Mouse (Mus musculus) limb, embryonic 10.5 days (tissue): Measurements from ENCODE around the gene Olfr373. TPM values are rescaled to one million over a fixed set of nuclear protein-coding genes. Genes with fewer than 3 reads are reported as not detected.
"Not testable (repeated sequence)": the region's sequence is repeated elsewhere in the genome, so short reads cannot be mapped to it uniquely, and the experiment has no call there.

ENCODE experiments used
- DNase-seq: peaks from one replicate; pipeline ENCODE4 v3.0.0-alpha.2; 2017; ENCODE audit warnings: low spot score
- H3K27ac ChIP-seq: fragments of 300-500 bp; sonication (generic); 2 replicates; pipeline ENCODE4 v1.5.1; 2016; ENCODE audit warnings: mild to moderate bottlenecking
- H3K27me3 ChIP-seq: fragments of 300-500 bp; sonication (generic); 2 replicates; pipeline ENCODE4 v1.6.1; 2016; ENCODE audit warnings: low read depth, mild to moderate bottlenecking; ENCODE audit not compliant: poor library complexity, severe bottlenecking
- H3K36me3 ChIP-seq: fragments of 300-500 bp; sonication (generic); 2 replicates; pipeline ENCODE4 v1.6.1; 2016; ENCODE audit warnings: mild to moderate bottlenecking, moderate library complexity
- H3K4me1 ChIP-seq: fragments of 300-500 bp; sonication (generic); 2 replicates; pipeline ENCODE4 v1.6.1; 2016
- H3K4me3 ChIP-seq: fragments of 300-500 bp; sonication (generic); 2 replicates; pipeline ENCODE4 v1.5.1; 2016; ENCODE audit warnings: mild to moderate bottlenecking, moderate library complexity
- H3K9me3 ChIP-seq: fragments of 300-500 bp; sonication (generic); replicated peaks from 2 replicates; pipeline ENCODE4 v1.6.1; 2016; ENCODE audit warnings: mild to moderate bottlenecking
- WGBS: fragments of 180-500 bp; shearing (Covaris S2); methylation state at CpG from one replicate; pipeline ENCODE4 v1.1.7; 2016; 5-methylcytosine and 5-hydroxymethylcytosine counted together
- polyA plus RNA-seq: library from polyadenylated mRNA; unstranded; fragments of >200 nt; fragmentation: Nextera tagmentation; extraction: Ambion mirVana; gene quantifications from 2 replicates; pipeline ENCODE4 v1.2.1, GENCODE M21; 2016

The Olfr373 gene
- 0.04 TPM in 1 of 2 replicates, not detected in the other for polyA plus RNA-seq

DNA sequence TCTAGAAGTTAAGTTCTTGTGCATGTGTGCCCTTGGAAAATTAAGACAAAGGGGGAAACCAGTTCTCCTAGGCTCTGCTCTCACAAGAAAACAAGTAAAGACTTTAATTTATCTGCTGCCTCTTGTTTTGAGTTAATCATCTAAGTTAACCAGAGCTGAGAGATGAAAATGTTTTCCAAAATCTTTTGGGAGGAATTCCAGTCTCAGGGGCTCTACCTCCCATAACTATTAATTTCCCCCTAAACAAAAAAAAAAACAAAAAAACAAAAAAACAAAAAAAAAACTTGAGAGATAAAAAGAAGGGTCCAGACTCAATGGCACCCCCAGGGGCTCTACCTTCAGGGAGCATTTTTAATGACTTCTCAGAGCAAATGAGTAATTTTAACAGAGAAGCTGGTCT is at the start of gene Olfr373:
Olfr373 (plus strand) TSS at position 301 of the 400 bp plus-strand sequence.
- H3K4me3 ChIP-seq, H3K9me3 ChIP-seq, H3K4me1 ChIP-seq, H3K27me3 ChIP-seq, H3K36me3 ChIP-seq, DNase-seq, H3K27ac ChIP-seq: not testable (repeated sequence)

DNA sequence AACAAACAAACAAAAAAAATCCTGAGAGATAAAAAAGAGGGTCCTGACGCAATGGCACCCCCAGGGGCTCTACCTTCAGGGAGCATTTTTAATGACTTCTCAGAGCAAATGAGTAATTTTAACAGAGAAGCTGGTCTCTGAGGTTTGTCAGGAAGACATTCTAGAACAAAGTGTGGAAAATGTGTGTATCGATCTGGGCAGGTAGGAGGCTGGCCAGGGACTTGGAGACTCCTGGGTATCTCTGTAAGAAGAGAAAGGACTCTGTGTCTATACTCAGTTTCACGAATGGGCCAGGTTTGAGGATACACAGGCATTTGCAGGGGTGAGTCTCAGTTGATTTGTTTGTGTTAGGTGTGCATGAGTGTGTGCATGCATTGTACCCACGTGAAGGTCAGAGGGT is 42.1 kb upstream of the Olfr373 start, which contains the start of gene Olfr372:
Olfr372 (plus strand) TSS at position 301 of the 400 bp plus-strand sequence.
- not testable (repeated sequence) for H3K27me3 ChIP-seq, H3K4me1 ChIP-seq, DNase-seq, H3K27ac ChIP-seq, H3K4me3 ChIP-seq, H3K36me3 ChIP-seq, H3K9me3 ChIP-seq
- WGBS = 80% methylated on average over 4 of the region's 4 CpGs

DNA sequence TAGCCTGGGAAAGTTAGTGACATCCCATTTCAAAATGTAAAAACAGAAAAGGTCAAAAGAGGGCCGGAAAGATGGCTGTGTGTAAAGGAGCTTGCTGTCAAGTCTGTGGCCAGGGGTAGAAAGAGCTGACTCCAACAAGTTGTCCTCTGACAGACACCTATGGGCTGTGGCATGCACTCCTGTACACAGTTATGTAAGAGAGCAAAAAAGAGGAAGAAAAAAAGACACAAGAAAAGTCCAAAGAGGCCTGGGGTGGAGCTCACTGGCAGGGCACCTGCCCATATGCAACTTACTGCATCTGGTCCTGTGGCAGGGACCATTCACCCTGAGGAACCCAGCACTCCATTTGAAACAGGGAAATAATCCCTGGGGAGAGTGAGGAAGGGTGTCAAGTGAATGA is 40.5 kb upstream of the Olfr373 start:
- H3K27ac ChIP-seq = no peak overlapping the region
- H3K36me3 ChIP-seq = no peaks in the 10 kb centered on the region
- H3K27me3 ChIP-seq = no peaks in the 10 kb centered on the region
- 79% methylated on average over 1 of the region's 1 CpGs for WGBS
- DNase-seq = no peak
- no peak overlapping the region for H3K4me3 ChIP-seq
- no peaks in the 10 kb centered on the region for H3K4me1 ChIP-seq
- no peaks in the 10 kb centered on the region for H3K9me3 ChIP-seq

DNA sequence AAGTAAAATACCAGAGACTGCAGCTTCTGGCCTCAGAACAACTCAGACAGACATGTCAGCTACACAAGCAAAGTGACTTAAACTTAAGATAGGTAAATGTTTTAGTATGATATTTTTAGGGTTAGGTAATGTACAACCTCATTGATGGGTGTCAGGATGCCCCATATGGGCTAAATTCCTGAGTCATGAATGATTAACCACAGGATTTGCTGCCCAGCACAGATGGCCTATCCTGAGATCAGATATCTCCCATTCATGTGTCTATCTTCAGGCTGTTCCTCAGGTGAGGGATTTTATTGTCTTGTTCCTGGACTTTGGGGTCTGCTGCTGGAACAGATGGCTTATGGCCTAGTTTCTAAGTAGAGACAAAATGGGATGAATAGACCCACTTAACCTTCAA is 28.3 kb upstream of the Olfr373 start:
- not testable (repeated sequence) for H3K36me3 ChIP-seq, H3K27ac ChIP-seq, H3K27me3 ChIP-seq, H3K4me3 ChIP-seq, H3K4me1 ChIP-seq, H3K9me3 ChIP-seq, DNase-seq

DNA sequence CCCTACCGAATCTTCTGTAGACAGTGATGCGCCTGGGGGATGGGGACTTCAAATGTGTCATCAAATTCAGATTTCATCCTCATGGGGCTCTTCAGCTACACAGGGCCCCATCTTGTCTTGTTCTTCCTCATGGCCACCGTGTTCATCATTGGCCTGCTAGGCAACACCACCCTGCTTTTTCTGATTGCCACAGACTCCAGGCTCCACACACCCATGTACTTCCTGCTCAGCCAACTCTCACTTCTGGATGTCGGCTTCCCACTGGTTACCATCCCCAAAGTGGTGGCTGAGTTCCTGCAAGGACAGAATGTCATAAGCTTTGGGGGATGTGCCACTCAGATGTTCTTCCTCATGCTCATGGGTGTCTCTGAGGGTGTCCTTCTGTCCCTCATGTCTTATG is 25.3 kb upstream of the Olfr373 start:
- not testable (repeated sequence) for H3K4me1 ChIP-seq, H3K4me3 ChIP-seq, H3K36me3 ChIP-seq, H3K27me3 ChIP-seq, H3K9me3 ChIP-seq, H3K27ac ChIP-seq, DNase-seq
- WGBS = 86% methylated on average over 3 of the region's 4 CpGs

DNA sequence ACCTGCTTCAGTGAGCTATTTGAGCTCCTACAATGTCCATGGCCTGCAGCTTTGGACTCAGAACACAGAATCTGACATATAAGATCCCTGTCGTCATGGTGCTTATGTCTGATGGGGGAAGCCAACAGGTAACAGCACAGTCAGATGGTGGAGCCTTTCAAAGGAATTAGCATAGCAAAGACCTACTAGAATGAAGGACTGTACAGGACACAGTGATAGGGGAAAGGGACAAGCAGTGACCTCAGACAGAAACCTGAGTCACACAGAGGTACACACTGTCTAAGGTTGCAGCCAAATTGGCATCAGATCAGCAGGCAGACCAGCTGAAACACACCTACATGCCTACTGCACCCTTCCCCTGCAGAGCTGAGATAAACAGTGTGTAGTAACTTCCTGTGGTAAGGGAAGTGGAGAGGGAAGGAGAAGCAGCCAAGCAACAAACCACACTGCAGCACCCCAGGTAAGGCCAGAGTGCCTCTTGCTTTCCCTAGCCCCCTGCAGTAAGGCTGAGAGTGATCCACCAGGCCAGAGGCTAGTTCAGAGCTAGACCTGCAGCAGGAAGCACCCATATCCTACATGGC is 16.1 kb upstream of the Olfr373 start:
- H3K27me3 ChIP-seq, H3K27ac ChIP-seq, H3K9me3 ChIP-seq, H3K4me3 ChIP-seq, H3K36me3 ChIP-seq, H3K4me1 ChIP-seq, DNase-seq: not testable (repeated sequence)
- WGBS = 90% methylated on average over 1 of the region's 1 CpGs

DNA sequence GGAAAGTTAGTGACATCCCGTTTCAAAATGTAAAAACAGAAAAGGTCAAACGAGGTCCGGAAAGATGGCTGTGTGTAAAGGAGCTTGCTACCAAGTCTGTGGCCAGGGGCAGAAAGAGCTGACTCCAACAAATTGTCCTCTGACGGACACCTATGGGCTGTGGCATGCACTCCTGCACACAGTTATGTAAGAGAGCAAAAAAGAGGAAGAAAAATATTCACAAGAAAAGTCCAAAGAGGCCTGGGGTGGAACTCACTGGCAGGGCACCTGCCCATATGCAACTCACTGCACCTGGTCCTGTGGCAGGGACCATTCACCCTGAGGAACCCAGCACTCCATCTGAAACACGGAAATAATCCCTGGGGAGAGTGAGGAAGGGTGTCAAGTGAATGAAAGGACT is 1.8 kb downstream of the Olfr373 start:
- no peak overlapping the region for H3K27ac ChIP-seq
- H3K36me3 ChIP-seq = no peaks in the 10 kb centered on the region
- H3K4me3 ChIP-seq = no peak overlapping the region
- H3K27me3 ChIP-seq = no peaks in the 10 kb centered on the region
- DNase-seq = no peak
- no peaks in the 10 kb centered on the region for H3K9me3 ChIP-seq
- WGBS = 78% methylated on average over 5 of the region's 5 CpGs
- H3K4me1 ChIP-seq = no peaks in the 10 kb centered on the region

DNA sequence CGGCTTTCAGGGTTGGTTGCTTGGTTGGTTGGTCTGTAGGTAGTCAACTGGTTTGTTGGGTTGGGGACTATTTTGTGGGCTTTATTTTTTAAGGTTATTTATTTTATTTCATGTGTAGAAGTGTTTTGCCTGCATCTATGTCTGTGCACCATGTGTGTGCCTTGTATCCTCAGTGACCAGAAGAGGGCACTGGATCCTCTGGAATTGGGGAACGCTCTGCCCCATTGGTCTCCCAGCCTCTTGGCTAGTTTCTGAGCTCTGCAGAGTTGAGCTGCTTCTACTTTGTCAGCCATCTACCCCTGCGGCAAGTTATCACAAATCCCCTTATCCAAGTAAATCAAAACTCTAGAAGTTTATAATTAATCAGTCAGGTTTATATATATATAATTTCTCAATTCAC is 4.6 kb downstream of the Olfr373 start:
- H3K27ac ChIP-seq, H3K27me3 ChIP-seq, H3K9me3 ChIP-seq, H3K36me3 ChIP-seq, H3K4me3 ChIP-seq, DNase-seq, H3K4me1 ChIP-seq: not testable (repeated sequence)
- 90% methylated on average over 3 of the region's 3 CpGs for WGBS

DNA sequence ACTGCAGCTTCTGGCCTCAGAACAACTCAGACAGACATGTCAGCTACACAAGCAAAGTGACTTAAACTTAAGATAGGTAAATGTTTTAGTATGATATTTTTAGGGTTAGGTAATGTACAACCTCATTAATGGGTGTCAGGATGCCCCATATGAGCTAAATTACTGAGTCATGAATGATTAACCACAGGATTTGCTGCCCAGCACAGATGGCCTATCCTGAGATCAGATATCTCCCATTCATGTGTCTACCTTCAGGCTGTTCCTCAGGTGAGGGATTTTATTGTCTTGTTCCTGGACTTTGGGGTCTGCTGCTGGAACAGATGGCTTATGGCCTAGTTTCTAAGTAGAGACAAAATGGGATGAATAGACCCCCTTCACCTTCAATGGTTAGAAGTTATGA is 13.7 kb downstream of the Olfr373 start:
- H3K36me3 ChIP-seq, H3K27ac ChIP-seq, H3K9me3 ChIP-seq, H3K4me1 ChIP-seq, H3K27me3 ChIP-seq, DNase-seq, H3K4me3 ChIP-seq: not testable (repeated sequence)

DNA sequence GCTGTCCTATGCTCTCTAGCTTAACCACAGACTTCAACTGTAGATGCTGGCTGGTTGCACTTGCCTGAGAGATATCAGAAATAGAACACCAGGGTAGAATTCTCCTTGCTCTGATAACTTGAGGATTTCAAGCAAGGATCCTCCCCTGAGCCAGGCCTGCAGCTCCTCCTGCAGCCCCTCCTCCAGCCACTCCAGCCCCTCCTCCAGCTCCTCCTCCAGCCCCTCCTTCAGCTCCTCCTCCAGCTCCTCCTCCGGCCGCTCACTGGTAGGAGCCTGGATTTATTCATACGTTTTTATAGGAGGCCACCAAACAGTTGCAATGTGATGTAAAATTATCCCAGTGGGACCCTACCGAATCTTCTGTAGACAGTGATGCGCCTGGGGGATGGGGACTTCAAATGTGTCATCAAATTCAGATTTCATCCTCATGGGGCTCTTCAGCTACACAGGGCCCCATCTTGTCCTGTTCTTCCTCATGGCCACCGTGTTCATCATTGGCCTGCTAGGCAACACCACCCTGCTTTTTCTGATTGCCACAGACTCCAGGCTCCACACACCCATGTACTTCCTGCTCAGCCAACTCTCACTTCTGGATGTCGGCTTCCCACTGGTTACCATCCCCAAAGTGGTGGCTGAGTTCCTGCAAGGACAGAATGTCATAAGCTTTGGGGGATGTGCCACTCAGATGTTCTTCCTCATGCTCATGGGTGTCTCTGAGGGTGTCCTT is 16.6 kb downstream of the Olfr373 start:
- H3K9me3 ChIP-seq, H3K36me3 ChIP-seq, H3K27ac ChIP-seq, H3K4me3 ChIP-seq, H3K27me3 ChIP-seq, H3K4me1 ChIP-seq, DNase-seq: not testable (repeated sequence)
- 67% methylated on average over 6 of the region's 7 CpGs for WGBS

DNA sequence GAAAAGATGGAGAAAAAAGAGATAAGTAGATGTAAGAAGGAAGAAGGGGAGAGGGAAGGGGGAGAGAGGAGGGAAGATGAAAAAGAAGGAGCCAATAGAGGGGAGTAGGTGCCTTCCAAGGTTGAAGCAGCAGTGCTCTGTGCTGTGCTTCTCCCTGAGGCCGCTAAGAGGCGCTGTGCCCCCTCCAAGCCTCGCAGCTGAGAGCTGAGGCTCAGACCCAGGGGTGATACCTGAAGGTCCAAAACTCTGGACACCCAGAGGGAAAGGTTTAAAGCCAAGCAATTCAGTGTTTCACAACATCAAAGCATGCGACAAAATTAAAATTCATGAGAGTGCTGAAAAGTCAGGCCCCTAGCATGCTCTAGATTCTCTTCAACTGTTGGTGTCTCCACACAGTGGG is 22.2 kb downstream of the Olfr373 start:
- Histone ChIP-seq H3K36me3 (no peaks in the 10 kb centered on the region), H3K27me3 (no peaks in the 10 kb centered on the region), H3K4me1 (no peaks in the 10 kb centered on the region), H3K4me3 (no peak overlapping the region), H3K27ac (no peak overlapping the region), H3K9me3 (no peaks in the 10 kb centered on the region)
- DNase-seq = no peak
- 26% methylated on average over 4 of the region's 4 CpGs for whole genome bisulfite sequencing

DNA sequence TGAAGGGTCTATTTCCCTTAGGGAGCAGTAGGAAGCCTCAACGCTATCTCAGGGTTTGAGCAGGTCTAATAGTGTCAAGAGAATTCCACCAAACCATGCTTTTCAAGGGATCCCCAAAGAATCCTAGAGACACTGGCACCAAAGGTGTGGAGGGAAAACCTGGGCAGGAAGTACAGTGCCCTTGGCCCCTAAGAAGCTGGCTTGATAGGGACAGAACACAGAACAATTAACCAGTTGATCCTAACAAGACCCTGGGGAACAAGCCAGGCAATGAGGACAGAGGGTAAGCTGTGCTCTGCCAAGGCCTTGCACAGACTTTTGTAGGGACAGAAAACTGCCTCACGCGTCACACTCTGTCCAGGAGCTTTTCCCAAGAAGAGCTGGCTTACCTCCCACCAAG is 23.8 kb downstream of the Olfr373 start, which contains the start of gene Olfr374:
Olfr374 (plus strand) TSS at position 301 of the 400 bp plus-strand sequence.
- H3K4me3 ChIP-seq = no peak within 1 kb of the TSS
- no peaks in the 10 kb centered on the region for H3K9me3 ChIP-seq
- no peak for DNase-seq
- 92% methylated on average over 3 of the region's 3 CpGs for WGBS
- H3K36me3 ChIP-seq = no peaks in the 10 kb centered on the region
- no peaks in the 10 kb centered on the region for H3K4me1 ChIP-seq
- no peak within 1 kb of the TSS for H3K27ac ChIP-seq
- no peaks in the 10 kb centered on the region for H3K27me3 ChIP-seq

DNA sequence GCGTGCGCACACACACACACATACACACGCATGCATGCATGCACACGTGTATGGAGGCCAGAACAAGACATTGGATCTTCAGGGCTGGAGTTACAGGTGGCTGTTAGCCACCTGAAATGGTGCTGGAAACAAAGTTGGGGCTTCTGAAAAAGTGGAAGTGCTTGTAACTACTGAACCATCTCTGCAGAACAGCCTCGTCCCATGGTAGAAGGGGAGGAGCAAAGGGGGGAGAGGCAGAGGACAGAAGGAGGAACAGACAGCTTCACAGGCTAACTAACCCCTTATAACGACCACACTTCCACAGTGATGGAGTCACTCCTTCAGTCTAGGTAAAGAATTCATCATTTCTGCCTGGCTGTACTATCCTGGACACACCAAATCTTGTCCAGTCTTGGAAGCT is 27.9 kb downstream of the Olfr373 start:
- Histone ChIP-seq H3K9me3 (no peaks in the 10 kb centered on the region), H3K27ac (no peak overlapping the region), H3K27me3 (no peaks in the 10 kb centered on the region), H3K4me3 (no peak overlapping the region), H3K36me3 (no peaks in the 10 kb centered on the region), H3K4me1 (no peaks in the 10 kb centered on the region)
- no peak for DNase-seq
- 83% methylated on average over 6 of the region's 6 CpGs for WGBS

DNA sequence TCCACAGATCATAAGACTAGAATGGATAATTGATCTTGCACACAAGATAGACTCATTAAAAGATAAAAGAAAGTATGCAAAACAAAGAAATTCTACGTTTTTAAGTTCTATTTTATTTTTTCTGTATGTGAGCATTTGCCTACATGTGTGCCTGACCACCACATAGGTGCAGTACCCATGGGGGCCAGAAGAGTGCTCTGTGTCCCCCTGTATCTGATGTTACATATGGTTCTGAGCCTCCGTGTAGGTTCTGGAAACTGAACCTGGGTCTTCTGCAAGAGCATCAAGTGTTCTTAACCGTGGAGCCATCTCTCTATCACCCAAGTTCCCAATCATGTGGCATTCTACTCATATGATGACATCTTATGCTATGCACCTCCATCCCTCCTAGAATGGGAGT is 29.5 kb downstream of the Olfr373 start:
- 74% methylated on average over 3 of the region's 3 CpGs for WGBS
- Histone ChIP-seq H3K27me3 (no peaks in the 10 kb centered on the region), H3K9me3 (no peaks in the 10 kb centered on the region), H3K36me3 (no peaks in the 10 kb centered on the region), H3K4me3 (no peak overlapping the region), H3K27ac (no peak overlapping the region), H3K4me1 (no peaks in the 10 kb centered on the region)
- no peak for DNase-seq
